Mouse (Mus musculus) layer of hippocampus, adult 11-12 months (tissue): ENCODE measurements at regions not wholly inside any gene's neighbourhood (a gene's known extent, or its start where the extent isn't known, plus 50 kb on each side); places are given as distances from the start of the nearest gene placed in this dataset.

Source experiments
- DNase-seq: peaks from one replicate; pipeline ENCODE4 v3.0.0; 2022; ENCODE audit warnings: low spot score

DNA sequence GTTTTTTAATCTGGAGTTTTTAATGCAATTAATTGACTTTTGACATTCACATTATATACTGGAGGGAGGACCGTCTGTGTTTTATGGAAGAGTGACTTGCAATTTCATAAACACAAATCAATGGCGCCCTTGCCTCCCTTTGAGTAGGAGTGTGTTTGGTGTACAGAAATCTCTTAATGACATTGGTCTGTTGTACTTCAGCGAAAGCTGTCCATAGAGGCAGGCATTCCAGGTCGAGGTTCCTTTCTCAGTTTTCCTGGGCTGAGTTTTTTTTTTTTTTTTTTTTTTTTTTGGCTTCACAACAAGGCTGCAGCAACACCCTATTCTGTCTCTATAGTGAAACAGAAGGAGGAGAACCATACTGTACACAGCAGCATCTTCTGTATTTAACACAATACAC is 427.4 kb upstream of the Ccnh start:
- no peak for DNase-seq

DNA sequence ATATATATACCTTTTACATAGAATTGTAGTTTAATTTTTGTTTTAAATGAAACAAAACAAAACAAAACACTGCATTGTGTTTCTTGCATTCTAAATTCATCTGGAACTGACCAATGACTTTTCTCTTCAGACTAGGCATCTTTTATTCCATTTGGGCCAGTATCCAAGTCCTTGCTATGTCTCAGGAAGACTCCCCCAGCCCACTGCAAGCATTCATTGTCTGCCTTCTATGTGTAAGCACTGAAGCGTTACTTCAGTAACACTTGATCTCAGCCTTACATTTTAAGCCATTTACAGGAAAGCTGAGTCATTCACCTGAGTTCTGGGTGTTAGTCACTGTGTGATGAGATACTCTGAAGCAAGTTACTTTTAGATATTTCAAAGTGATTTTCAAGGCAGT is 425.3 kb upstream of the Ccnh start:
- no peak for DNase-seq

DNA sequence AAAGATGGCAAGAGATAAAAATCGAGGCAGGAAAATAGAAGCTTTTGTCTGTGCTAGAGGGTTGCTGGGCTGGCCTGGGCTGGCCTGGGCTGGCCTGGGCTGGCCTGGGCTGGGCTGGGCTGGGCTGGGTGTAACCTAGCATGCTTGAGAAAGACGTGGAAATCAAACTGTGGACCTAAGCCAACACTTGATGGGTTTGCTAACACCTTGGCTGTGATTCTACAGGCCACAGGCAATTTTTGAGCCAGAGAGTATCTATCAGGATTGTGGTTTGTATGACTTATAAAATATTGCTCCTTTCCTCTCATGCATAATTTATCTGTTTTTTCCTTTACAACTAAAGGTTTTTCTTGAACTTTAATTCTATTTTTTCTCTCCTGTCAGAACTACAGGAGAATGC is 417.3 kb upstream of the Ccnh start:
- DNase-seq, result no peak

DNA sequence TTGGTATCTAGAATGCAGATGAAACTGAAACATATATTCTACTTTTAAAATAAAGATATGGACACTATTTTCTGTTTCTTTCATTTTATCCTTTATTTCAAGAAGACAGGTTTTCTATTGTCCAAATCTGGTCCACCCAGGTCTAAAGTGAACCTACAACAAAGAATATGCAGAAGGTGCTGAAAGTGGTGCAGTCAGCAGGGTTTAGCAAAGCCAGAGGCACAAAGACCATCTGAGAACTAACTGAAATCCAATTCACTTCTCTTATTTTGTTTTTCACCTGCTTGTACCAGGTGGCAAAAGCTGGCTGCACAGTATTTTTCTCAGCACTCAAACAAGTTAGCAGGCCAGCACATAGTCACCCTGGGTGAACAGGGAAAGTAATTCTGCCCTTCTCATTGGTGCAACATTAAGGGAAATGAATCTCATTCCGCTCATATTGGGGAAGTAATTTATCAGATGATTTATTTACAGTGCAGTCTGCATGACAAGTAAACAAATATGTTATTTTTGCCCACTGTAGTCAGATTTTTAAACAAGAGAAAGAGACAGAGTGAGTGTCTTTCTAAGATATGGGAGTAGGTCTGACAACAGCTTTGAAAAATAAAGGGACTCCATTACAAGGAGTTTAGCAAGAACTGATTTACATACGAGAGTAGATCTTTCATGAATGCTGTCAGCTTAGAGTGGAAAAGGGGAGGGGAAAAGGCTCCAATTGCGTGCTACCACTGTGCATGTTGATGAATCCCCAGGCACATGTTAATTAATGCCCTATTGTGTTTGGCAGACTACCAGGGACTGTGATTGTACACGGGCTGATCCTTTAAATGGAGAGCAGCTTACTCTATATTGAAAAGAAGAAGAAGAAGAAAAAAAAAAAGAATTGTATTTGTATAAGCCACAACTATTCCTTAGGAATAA is 405.9 kb upstream of the Ccnh start:
- DNase-seq, result no peak

DNA sequence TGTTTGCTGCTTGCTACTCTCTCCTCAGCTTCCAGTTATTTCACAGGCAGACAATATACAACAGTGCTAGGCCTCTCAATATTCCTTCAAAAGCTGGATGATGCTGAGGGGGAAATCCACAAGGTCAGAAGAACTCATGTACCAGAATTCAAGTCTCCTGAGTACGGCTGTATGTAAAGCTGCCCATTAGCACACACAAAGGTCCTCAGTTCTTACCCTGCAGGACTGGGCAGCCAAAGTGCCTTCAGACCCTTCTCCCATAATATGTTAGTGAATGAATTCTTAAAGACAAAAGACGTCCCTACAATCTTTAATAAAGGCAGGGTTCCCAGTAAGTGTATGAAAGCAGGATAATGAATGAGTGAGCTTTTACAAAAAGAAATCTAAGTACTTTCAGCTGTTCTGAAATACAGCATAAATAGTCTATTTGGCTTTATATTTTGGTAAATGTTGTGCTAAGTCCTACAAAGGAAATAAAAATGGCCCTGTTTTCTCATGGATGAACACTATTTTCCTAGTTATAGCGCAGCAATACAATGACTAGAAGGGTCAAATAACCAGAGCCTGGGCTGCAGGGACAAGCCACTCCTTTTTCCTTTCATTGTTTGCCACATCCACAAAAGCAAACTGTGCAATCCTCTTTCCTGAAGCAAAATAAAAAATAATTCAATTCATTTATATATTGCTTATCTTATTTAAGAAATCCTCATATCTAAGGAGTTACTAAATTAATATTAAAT is 384.8 kb upstream of the Ccnh start:
- DNase-seq, result no peak

DNA sequence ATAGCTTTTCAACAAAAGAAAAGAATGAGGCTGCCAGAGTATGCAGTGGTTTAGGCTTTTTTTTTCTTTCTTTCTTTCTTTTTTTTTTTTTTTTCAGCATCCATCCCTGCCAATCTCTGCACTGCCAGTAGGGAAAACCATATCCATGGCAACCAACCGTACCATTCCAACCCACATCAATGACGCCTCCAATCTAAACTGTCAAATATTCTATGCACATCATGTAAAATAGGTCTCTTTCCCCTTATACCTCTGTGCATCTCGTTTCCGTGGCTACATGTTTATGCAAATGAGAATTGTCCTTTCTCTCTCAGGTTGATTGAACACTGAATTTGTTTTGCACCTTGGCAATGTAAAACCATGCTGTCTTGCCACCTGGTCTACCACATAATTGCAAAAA is 384.0 kb upstream of the Ccnh start:
- peak; percentile 12 for DNase-seq

DNA sequence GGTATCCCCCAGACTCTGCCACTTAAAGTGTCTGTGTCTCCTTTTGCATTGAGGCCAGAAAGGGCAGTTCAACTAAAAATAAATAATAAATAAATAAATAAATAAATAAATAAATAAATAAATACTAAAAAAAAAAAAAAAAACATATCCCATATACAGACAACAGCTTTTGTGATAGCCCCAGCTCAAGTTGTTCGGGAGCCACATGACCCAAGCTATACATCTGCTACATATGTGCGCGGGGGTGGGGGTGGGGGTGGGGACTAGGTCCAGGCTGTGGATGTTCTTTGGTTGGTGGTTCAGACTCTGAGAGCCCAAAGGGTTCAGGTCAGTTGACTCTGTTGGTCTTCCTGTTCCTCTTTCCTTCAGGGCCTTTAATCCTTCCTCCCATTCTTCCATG is 379.6 kb upstream of the Ccnh start:
- no peak for DNase-seq
